Mouse (Mus musculus) adrenal gland, postnatal 4 days (tissue): Measurements from ENCODE around the gene Stap2. TPM values are rescaled to one million over a fixed set of nuclear protein-coding genes. Genes with fewer than 3 reads are reported as not detected.

ENCODE experiments used
- DNase-seq, 2 experiments: peaks; one replicate each; pipeline ENCODE4 v3.0.0; 2021 to 2022; ENCODE audit warnings: low spot score in 2 of 2, mixed read lengths in 2 of 2
- total RNA-seq, 2 experiments: library from RNA; stranded (reverse); gene quantifications; 2 replicates each; pipeline ENCODE4 v1.2.3; 2021

Stap2 gene
- total RNA-seq, 2 experiments from 2014 or later, result 9.3 to 9.4 TPM

GRCm38 (mm10) chr17:55959946-55960740 is 45.2 kb downstream of the Stap2 start:
- DNase-seq, result no peak

DNA sequence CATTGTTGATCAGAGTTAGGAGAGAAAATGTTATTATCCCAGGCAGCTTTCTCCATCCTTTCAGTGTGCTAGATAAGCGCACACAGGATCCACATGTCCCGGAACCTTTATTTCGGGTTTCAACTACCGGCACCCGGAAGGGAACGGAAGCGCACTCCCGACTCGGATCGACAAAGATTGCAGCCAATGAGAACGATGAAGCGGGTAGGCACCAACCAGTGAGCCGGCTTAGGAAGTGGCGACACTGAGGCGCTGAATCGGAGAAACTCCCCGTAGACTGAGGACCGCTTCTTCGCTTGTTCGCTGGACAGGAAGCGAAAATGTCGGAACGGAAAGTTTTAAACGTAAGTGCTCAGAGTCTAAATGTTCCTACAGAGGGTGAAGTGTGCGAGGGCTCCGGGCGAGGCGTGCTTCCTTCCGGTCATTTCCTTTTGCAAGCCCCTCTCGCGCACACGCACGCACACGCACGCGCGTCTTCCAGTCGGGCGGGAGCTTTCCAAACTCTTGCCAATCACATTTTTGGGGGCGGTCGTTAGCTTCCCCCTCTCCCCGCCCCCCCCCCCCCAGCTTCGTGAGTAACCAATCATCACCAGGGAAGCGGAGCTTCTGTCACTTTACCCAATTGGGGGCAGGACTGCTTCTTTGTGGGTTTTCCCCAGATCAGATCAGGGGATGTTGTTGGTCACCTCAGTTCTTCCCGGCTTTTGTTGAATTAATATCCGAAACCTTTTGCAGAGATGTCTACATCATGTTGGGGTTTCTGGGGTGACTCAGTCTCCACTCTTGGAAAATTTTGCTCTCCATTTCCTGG is 46.3 kb downstream of the Stap2 start, which contains the start of gene Yju2:
Gene Yju2 (plus strand): TSS at position 182 of the 811 bp plus-strand sequence.
- peak; percentile 80 to 86 for DNase-seq

- no peak for DNase-seq
Observed at GRCm38 (mm10) chr17:55958584-55958886, 46.8 kb downstream of the Stap2 start.

DNA sequence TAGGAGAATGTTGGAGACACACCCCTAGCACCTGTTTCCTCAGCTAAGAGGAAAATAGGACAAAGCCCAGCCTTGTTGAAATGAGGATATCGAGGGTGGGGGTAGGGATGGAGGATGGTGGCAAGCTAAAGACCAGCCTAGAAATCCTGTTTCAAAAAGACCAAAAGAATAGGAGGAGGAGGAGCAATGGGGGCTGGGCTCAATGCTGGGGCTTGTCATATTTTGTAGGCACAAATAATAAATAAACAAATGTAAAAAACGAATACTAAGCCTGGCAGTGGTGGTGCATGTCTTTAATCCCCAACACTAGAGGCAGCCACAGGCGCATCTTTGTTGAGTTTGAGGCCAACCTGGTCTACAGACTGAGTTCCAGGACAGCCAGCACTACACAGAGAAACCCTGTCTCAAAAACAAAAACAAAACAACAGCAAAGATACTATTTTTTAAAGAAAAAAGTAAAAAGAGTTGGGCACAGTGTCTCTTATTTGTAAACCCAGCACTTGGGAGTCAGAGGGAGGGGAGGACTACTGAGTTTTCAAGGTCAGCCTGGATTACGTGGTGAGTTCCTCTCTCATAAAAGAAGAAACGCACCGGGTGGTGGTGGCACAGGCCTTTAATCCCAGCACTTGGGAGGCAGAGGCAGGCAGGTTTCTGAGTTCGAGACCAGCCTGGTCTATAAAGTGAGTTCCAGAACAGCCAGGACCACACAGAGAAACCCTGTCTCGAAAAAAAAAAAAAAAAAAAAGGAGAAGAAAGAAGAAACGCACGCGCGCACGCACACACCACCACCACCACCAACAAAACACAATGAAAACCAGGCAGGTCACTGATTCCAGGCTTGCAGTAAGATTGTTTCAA is 47.4 kb downstream of the Stap2 start:
- peak in 1 of 2 experiments; percentile 2 for DNase-seq

DNA sequence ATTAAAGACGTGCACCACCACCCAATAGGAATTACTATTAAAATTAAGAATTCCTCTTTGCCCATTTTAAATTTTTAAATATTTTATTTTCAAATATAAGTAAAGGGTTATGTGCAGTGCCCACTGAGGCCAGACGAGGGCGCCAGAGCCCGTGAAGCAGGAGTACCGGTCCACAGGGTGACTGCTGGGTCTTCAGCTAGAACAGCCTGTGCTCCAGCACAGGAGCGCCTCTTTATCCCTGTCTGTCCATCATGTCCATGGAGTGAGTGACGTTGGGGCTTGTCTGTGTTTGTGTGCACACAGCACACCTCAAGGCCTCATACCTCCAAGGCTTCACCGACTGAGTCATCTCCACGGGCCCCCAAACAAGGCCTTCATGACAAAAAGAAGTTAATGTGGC is 48.2 kb downstream of the Stap2 start:
- peak; percentile 33 to 60 for DNase-seq

- DNase-seq, result peak; percentile 2 to 3
Observed at GRCm38 (mm10) chr17:55956591-55956990, 48.8 kb downstream of the Stap2 start.

GRCm38 (mm10) chr17:55956129-55956528 is 49.3 kb downstream of the Stap2 start:
- peak; percentile 3 to 6 for DNase-seq

- DNase-seq, result peak in 1 of 2 experiments; percentile 1
Observed at GRCm38 (mm10) chr17:55954229-55954628, 51.2 kb downstream of the Stap2 start.

DNA sequence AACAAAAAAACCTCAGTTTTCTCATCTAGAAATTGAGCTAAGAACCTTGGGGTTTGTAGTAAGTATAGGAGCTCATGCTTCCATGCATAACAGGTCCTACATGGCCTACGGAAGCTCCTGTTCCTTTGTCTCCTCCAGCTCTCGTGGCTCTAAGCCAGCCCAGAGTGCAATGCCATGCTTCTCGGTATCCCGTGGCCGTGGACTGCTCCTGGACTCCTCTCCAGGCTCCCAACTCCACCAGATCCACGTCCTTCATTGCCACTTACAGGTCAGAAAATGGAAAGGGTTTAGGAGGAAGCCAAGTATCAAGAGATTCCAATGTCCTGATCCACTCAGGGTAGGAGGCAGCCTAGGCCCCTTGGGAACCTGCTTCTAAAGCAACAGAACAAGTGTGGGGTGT is 51.6 kb downstream of the Stap2 start:
- DNase-seq, result peak in 1 of 2 experiments; percentile 2

DNA sequence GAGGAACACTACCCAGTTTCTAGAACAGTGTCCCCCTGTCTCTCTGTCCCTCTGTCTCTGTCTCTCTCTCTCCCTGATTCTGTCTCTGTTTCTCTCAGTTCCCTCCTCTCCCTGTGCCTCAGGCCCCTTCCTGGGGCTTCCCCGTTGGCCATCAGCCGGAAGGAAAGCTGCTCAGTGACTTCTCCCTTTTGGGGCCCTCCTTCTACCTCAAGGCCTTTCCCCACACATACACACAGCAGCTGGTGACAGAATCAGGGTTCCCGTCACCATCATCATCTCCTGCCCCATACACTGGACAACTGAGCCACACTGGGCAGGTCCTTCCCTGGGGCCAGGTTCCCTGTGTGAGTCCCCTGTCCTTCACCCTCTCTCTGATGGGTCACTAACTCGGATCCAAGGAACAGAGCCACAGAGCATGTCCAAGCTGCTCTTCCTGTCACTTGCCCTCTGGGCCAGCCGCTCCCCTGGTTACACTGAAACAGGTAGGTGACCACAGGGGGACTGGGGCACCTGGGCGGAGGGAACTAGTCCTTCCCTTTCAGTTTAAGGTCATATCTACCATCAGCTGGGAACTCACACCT is 52.8 kb downstream of the Stap2 start, which contains the start of gene Ebi3:
Gene Ebi3 (plus strand): TSS at position 194 of the 581 bp plus-strand sequence.
- DNase-seq, result peak in 1 of 2 experiments; percentile 1

DNA sequence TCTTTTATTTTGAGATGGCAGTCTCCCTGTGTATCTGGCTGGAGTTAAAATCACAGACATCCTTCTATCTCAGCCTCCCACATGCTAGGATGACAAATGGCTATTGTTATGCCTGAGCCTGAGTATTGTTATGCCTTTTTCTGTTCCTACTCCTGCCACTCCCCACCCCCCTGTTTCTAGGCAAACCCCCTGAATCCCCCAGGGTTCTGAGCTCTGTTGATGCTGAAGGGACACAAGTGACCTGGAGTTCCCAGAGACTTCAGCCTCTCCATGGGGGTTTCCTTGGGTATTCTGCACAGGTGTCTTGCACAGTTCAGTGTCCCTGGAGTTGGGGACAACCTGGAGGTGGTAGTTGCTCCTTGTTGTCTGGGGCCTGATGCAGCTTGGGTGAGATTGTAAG is 53.3 kb downstream of the Stap2 start:
- DNase-seq, result no peak

- DNase-seq, result no peak
Observed at GRCm38 (mm10) chr17:55950601-55951000, 54.8 kb downstream of the Stap2 start.

- DNase-seq, result no peak
Observed at GRCm38 (mm10) chr17:55949400-55949799, 56.0 kb downstream of the Stap2 start, which contains the start of gene Zfp119b. Gene Zfp119b, minus strand, starts transcription at chr17:55949500.

DNA sequence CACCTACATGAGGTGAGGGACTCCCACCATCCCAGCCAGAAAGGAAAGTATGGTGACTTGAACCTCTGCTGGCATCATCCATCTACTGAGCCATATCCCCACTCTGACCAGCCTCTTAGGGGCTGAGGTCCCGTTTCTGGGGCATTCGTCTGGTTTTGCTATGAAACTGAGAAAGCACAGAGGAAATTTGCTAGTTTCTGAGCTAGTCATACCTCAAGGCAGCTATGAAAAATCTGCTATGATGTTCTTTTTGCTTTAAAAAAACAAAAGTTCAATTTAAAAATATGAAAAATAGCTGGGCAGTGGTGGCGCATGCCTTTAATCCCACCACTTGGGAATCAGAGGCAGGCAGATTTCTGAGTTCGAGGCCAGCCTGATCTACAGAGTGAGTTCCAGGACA is 56.7 kb downstream of the Stap2 start:
- DNase-seq, result no peak

Other genes with a start within 250 kb of the Stap2 start
- 10 to 100 TPM; 11.7 to 13.1 TPM for gene Zfp119a, start 126.7 kb downstream of the Stap2 start, total RNA-seq
- gene Zfp959, start 113.5 kb downstream of the Stap2 start, total RNA-seq, result 10 to 100 TPM; 10.1 to 11.3 TPM
- 1 to 10 TPM; 7.2 to 8.0 TPM for gene Zfp119b, start 56.1 kb downstream of the Stap2 start, total RNA-seq
- gene Ebi3, start 52.9 kb downstream of the Stap2 start, total RNA-seq, result 1 to 10 TPM; 2.1 to 3.0 TPM
- 10 to 100 TPM; 22.7 to 26.9 TPM for gene Yju2, start 46.5 kb downstream of the Stap2 start, total RNA-seq
- gene Shd, start 35.1 kb downstream of the Stap2 start, total RNA-seq, result 10 to 100 TPM in 1 of 2 experiments, 1 to 10 TPM in 1; 7.3 to 16.9 TPM
- gene Fsd1, start 19.1 kb downstream of the Stap2 start, total RNA-seq, result 1 to 10 TPM; 4.1 to 9.2 TPM
- 10 to 100 TPM; 91.6 to 91.9 TPM for gene Mpnd, start 127 bp upstream of the Stap2 start, total RNA-seq
- 10 to 100 TPM; 66.3 to 67.4 TPM for gene Sh3gl1, start 31.1 kb upstream of the Stap2 start, total RNA-seq
- 10 to 100 TPM; 15.6 to 16.2 TPM for gene Chaf1a, start 34.9 kb upstream of the Stap2 start, total RNA-seq
- 10 to 100 TPM; 74.6 to 76.8 TPM for gene Ubxn6, start 69.4 kb upstream of the Stap2 start, total RNA-seq
- gene Hdgfl2, start 74.0 kb upstream of the Stap2 start, total RNA-seq, result 10 to 100 TPM; 73.1 to 85.1 TPM
- 10 to 100 TPM; 29.9 to 37.0 TPM for gene Plin4, start 104.2 kb upstream of the Stap2 start, total RNA-seq
- 10 to 100 TPM; 23.1 to 30.6 TPM for gene Plin5, start 112.0 kb upstream of the Stap2 start, total RNA-seq
- 10 to 100 TPM in 1 of 2 experiments, 1 to 10 TPM in 1; 5.5 to 10.1 TPM for gene Lrg1, start 116.4 kb upstream of the Stap2 start, total RNA-seq
- 10 to 100 TPM in 1 of 2 experiments, 1 to 10 TPM in 1; 9.6 to 12.2 TPM for gene Sema6b, start 134.8 kb upstream of the Stap2 start, total RNA-seq
- 1 to 10 TPM; 8.0 to 9.2 TPM for gene Tnfaip8l1, start 156.9 kb upstream of the Stap2 start, total RNA-seq
- 10 to 100 TPM; 65.9 to 66.3 TPM for gene Mydgf, start 178.3 kb upstream of the Stap2 start, total RNA-seq
- gene Dpp9, start 213.3 kb upstream of the Stap2 start, total RNA-seq, result 10 to 100 TPM; 34.4 to 37.3 TPM